Mouse (Mus musculus) small intestine, adult 2 months (tissue): ENCODE results near the gene Iqce. TPM values are rescaled to one million over a fixed set of nuclear protein-coding genes. Genes with fewer than 3 reads are reported as not detected.
A peak's percentile ranks its signal among the peaks of the same experiment; 100 is the strongest.

Experiments used
- H3K27ac ChIP-seq: fragments of 200-500 bp; 2 replicates; pipeline ENCODE4 v1.5.1; 2012; ENCODE audit warnings: low read depth, low read length, control low read depth, inconsistent platforms; ENCODE audit not compliant: insufficient read depth
- H3K27me3 ChIP-seq: fragments of 200-500 bp; 2 replicates; pipeline ENCODE4 v1.6.1; 2012; ENCODE audit warnings: mild to moderate bottlenecking, moderate library complexity, low read length, inconsistent platforms; ENCODE audit not compliant: control insufficient read depth, insufficient read depth
- H3K36me3 ChIP-seq: fragments of 200-500 bp; 2 replicates; pipeline ENCODE4 v1.6.1; 2012; ENCODE audit warnings: mild to moderate bottlenecking, low read length, control low read depth, inconsistent platforms; ENCODE audit not compliant: control insufficient read depth, insufficient read depth
- H3K4me1 ChIP-seq: fragments of 200-500 bp; 2 replicates; pipeline ENCODE4 v1.6.1; 2012; ENCODE audit warnings: low read length, inconsistent platforms, mixed read lengths; ENCODE audit not compliant: control insufficient read depth, insufficient read depth, insufficient read length
- H3K4me3 ChIP-seq: fragments of 200-500 bp; 2 replicates; pipeline ENCODE4 v1.5.1; 2012; ENCODE audit warnings: low read depth, mild to moderate bottlenecking, control low read depth, inconsistent platforms, low read length, moderate library complexity
- CTCF ChIP-seq: fragments of 200-500 bp; IDR thresholded peaks from 2 replicates; pipeline ENCODE4 v1.5.1; 2012; ENCODE audit warnings: low read depth, mild to moderate bottlenecking, control low read depth, inconsistent platforms, low read length, moderate library complexity, mixed read lengths; ENCODE audit not compliant: insufficient replicate concordance, insufficient read length; ENCODE audit errors: extremely low read depth
- POLR2A ChIP-seq: fragments of 200-500 bp; IDR thresholded peaks from 2 replicates; pipeline ENCODE4 v1.6.1; 2012; ENCODE audit warnings: low read depth, mild to moderate bottlenecking, control low read depth, inconsistent platforms, low read length, moderate library complexity
- WGBS: fragments of 180-500 bp; shearing (Covaris S2); methylation state at CpG from one replicate; pipeline ENCODE4 v1.1.7; 2018; 5-methylcytosine and 5-hydroxymethylcytosine counted together
- polyA plus RNA-seq: library from polyadenylated mRNA; depleted of rRNA; stranded (reverse); fragments of >200 nt; gene quantifications from 2 replicates; pipeline ENCODE4 v1.2.3, GENCODE M21; 2012

The Iqce gene
- polyA plus RNA-seq, 1 experiment = 6.9 TPM

GRCm38 (mm10) chr5:140636316-140637057, 65.7 kb downstream of the Iqce start:
- Histone ChIP-seq H3K36me3 (peaks cover 14% of the 10 kb centered on the region), H3K27me3 (no peaks in the 10 kb centered on the region), H3K4me1 (peaks cover 10% of the 10 kb centered on the region; the same call in 1 of the 2 replicates), H3K4me3 (no peak overlapping the region), H3K27ac (peak overlapping the region; percentile 17; the same call in 1 of the 2 replicates)
- TF ChIP-seq CTCF = no peak
- no peak for TF ChIP-seq POLR2A
- WGBS = 83% methylated on average over 7 of the region's 7 CpGs

GRCm38 (mm10) chr5:140634798-140635722, 67.1 kb downstream of the Iqce start:
- no peak overlapping the region for H3K4me3 ChIP-seq
- peaks cover 8% of the 10 kb centered on the region; the same call in 1 of the 2 replicates for H3K4me1 ChIP-seq
- TF ChIP-seq POLR2A = no peak
- no peak for TF ChIP-seq CTCF
- WGBS = 93% methylated on average over 26 of the region's 26 CpGs
- H3K27me3 ChIP-seq = no peaks in the 10 kb centered on the region
- H3K36me3 ChIP-seq = peaks cover 16% of the 10 kb centered on the region
- H3K27ac ChIP-seq = no peak overlapping the region

- 77% methylated on average over 7 of the region's 7 CpGs for WGBS
- Histone ChIP-seq H3K4me3 (no peak overlapping the region), H3K27me3 (no peaks in the 10 kb centered on the region), H3K36me3 (peaks cover 23% of the 10 kb centered on the region), H3K4me1 (peaks cover 8% of the 10 kb centered on the region; the same call in 1 of the 2 replicates), H3K27ac (no peak overlapping the region)
- TF ChIP-seq POLR2A = no peak
- no peak for TF ChIP-seq CTCF
These were observed 68.7 kb downstream of the Iqce start for GRCm38 (mm10) chr5:140633432-140633831.

GRCm38 (mm10) chr5:140628995-140629394, 73.2 kb downstream of the Iqce start:
- WGBS = 87% methylated on average over 9 of the region's 9 CpGs
- no peaks in the 10 kb centered on the region for H3K27me3 ChIP-seq
- H3K4me1 ChIP-seq = peaks cover 10% of the 10 kb centered on the region
- peaks cover 41% of the 10 kb centered on the region for H3K36me3 ChIP-seq
- H3K4me3 ChIP-seq = no peak overlapping the region
- TF ChIP-seq POLR2A (no peak), CTCF (peak; percentile 56; the same call in 1 of the 2 replicates)
- no peak overlapping the region for H3K27ac ChIP-seq

- no peaks in the 10 kb centered on the region for H3K27me3 ChIP-seq
- peaks cover 19% of the 10 kb centered on the region for H3K4me1 ChIP-seq
- H3K27ac ChIP-seq = no peak overlapping the region
- H3K36me3 ChIP-seq = peaks cover 37% of the 10 kb centered on the region
- H3K4me3 ChIP-seq = no peak overlapping the region
- TF ChIP-seq POLR2A (no peak), CTCF (peak; percentile 14; the same call in 1 of the 2 replicates)
- WGBS = 96% methylated on average over 5 of the region's 5 CpGs
These were observed 74.6 kb downstream of the Iqce start for GRCm38 (mm10) chr5:140627580-140627979.

GRCm38 (mm10) chr5:140624961-140625360, 77.2 kb downstream of the Iqce start:
- H3K36me3 ChIP-seq = peaks cover 33% of the 10 kb centered on the region
- 94% methylated on average over 13 of the region's 13 CpGs for WGBS
- TF ChIP-seq POLR2A (no peak), CTCF (no peak)
- peaks cover 19% of the 10 kb centered on the region for H3K4me1 ChIP-seq
- H3K4me3 ChIP-seq = no peak overlapping the region
- H3K27ac ChIP-seq = no peak overlapping the region
- H3K27me3 ChIP-seq = no peaks in the 10 kb centered on the region
